Mouse (Mus musculus): ENCODE measurements around the gene Dido1.
"Not testable (repeated sequence)": the region's sequence is repeated elsewhere in the genome, so short reads cannot be mapped to it uniquely, and the experiment has no call there.

The Dido1 gene

GRCm38 (mm10) chr2:180723865-180724264, 14.1 kb upstream of the Dido1 start:
- no peak for DNase-seq

- not testable (repeated sequence) for DNase-seq
Observed at GRCm38 (mm10) chr2:180722748-180723147, 12.9 kb upstream of the Dido1 start.

- DNase-seq: no peak
Observed at GRCm38 (mm10) chr2:180712037-180712689, 2.4 kb upstream of the Dido1 start.

GRCm38 (mm10) chr2:180711527-180711926, 1.7 kb upstream of the Dido1 start:
- DNase-seq: no peak

GRCm38 (mm10) chr2:180710276-180711155, 717 bp upstream of the Dido1 start:
- no peak for DNase-seq

- DNase-seq: no peak
Observed at GRCm38 (mm10) chr2:180709023-180709922, 526 bp downstream of the Dido1 start.

GRCm38 (mm10) chr2:180705975-180706374, 3.8 kb downstream of the Dido1 start:
- no peak for DNase-seq

- no peak for DNase-seq
Observed at GRCm38 (mm10) chr2:180705066-180705465, 4.7 kb downstream of the Dido1 start.

GRCm38 (mm10) chr2:180704591-180704990, 5.2 kb downstream of the Dido1 start:
- DNase-seq: no peak

GRCm38 (mm10) chr2:180703645-180704359, 6.0 kb downstream of the Dido1 start:
- DNase-seq: no peak

- DNase-seq: no peak
Observed at GRCm38 (mm10) chr2:180703175-180703574, 6.6 kb downstream of the Dido1 start.

GRCm38 (mm10) chr2:180702701-180703149, 7.1 kb downstream of the Dido1 start:
- DNase-seq: no peak

- peak; percentile 92 for DNase-seq
Observed at GRCm38 (mm10) chr2:180701767-180702621, 7.8 kb downstream of the Dido1 start.

GRCm38 (mm10) chr2:180701053-180701766, 8.6 kb downstream of the Dido1 start:
- no peak for DNase-seq

GRCm38 (mm10) chr2:180700457-180700856, 9.3 kb downstream of the Dido1 start:
- no peak for DNase-seq

- DNase-seq: no peak
Observed at GRCm38 (mm10) chr2:180695176-180695575, 14.6 kb downstream of the Dido1 start.

- no peak for DNase-seq
Observed at GRCm38 (mm10) chr2:180692630-180693029, 17.2 kb downstream of the Dido1 start.

GRCm38 (mm10) chr2:180689841-180690240, 20.0 kb downstream of the Dido1 start:
- DNase-seq: no peak

GRCm38 (mm10) chr2:180684031-180684430, 25.8 kb downstream of the Dido1 start:
- no peak for DNase-seq

- no peak for DNase-seq
Observed at GRCm38 (mm10) chr2:180683524-180683923, 26.3 kb downstream of the Dido1 start.

GRCm38 (mm10) chr2:180681225-180681624, 28.6 kb downstream of the Dido1 start:
- DNase-seq: no peak

Measured in cerebellum, adult 8-10 months (tissue).